Mouse (Mus musculus) forebrain, embryonic 14.5 days (tissue): ENCODE measurements around the gene Hacd4. TPM values are rescaled to one million over a fixed set of nuclear protein-coding genes. Genes with fewer than 3 reads are reported as not detected.

ENCODE experiments used
- ATAC-seq: fragments of 200-750 bp; cut with Nextera tagmentation; 2 replicates; pipeline ENCODE4 v1.8.0; 2017; ENCODE audit warnings: mild to moderate bottlenecking, moderate library complexity
- DNase-seq: peaks from one replicate; pipeline ENCODE4 v3.0.0-alpha.2; 2015; ENCODE audit warnings: low spot score
- H3K27ac ChIP-seq: fragments of 300-500 bp; sonication (generic); 2 replicates; pipeline ENCODE4 v1.5.1; 2014; ENCODE audit warnings: low read depth, mild to moderate bottlenecking, control low read depth, low read length, moderate library complexity
- H3K27me3 ChIP-seq: fragments of 300-500 bp; sonication (generic); replicated peaks from 2 replicates; pipeline ENCODE4 v1.6.1; 2014; ENCODE audit warnings: low read length, control low read depth, mixed read lengths; ENCODE audit not compliant: control insufficient read depth, insufficient read depth
- H3K36me3 ChIP-seq: fragments of 300-500 bp; sonication (generic); 2 replicates; pipeline ENCODE4 v1.6.1; 2014; ENCODE audit warnings: low read length, control low read depth; ENCODE audit not compliant: control insufficient read depth, insufficient read depth
- H3K4me1 ChIP-seq: fragments of 300-500 bp; sonication (generic); 2 replicates; pipeline ENCODE4 v1.6.1; 2014; ENCODE audit warnings: antibody characterized with exemption, low read length, control low read depth; ENCODE audit not compliant: control insufficient read depth, insufficient read depth
- H3K4me2 ChIP-seq: fragments of 300-500 bp; sonication (generic); 2 replicates; pipeline ENCODE4 v1.6.1; 2014; ENCODE audit warnings: mild to moderate bottlenecking, control low read depth, low read length
- H3K4me3 ChIP-seq: fragments of 300-500 bp; sonication (generic); 2 replicates; pipeline ENCODE4 v1.5.1; 2014; ENCODE audit warnings: low read depth, low read length, control low read depth
- H3K9ac ChIP-seq: fragments of 300-500 bp; sonication (generic); 2 replicates; pipeline ENCODE4 v1.6.1; 2014; ENCODE audit warnings: mild to moderate bottlenecking, low read length, control low read depth, moderate library complexity
- H3K9me3 ChIP-seq: fragments of 300-500 bp; sonication (generic); replicated peaks from 2 replicates; pipeline ENCODE4 v1.6.1; 2016; ENCODE audit warnings: low read length, control low read depth, mixed read lengths; ENCODE audit not compliant: control insufficient read depth
- WGBS: fragments of 180-500 bp; shearing (Covaris S2); extraction: QIAGEN DNeasy Blood & Tissue Kit; methylation state at CpG from one replicate; pipeline ENCODE4 v1.1.7; 2014; 5-methylcytosine and 5-hydroxymethylcytosine counted together
- polyA plus RNA-seq: library from polyadenylated mRNA; unstranded; fragments of >200 nt; fragmentation: Nextera tagmentation; extraction: Ambion mirVana; gene quantifications from 2 replicates; pipeline ENCODE4 v1.2.1, GENCODE M21; 2014

Hacd4 gene
- polyA plus RNA-seq, 1 experiment from 2014 or later = 3.6 TPM

DNA sequence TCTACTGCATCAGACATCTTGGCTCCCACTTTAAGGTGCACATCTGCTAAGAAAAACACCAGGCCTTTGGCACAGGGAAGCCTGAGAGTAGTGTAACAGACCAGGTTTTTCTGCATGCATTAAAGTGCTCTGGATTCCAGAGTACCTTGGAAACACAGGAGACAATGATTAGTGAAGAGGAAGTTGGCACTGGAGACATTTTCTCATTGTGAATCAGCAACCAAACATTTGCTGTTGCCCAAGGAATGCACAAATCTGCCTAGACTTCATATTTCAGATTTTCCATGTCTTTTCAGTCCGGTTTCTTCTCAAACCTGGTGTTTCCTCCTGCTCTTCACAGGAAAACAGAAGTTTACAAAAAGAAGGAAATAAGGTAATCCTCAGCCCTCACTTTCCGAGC, 26.4 kb downstream of the Hacd4 start:
- Histone ChIP-seq H3K9me3 (no peaks in the 10 kb centered on the region), H3K4me2 (no peak overlapping the region), H3K36me3 (0 out of 2 replicates have a peak, but pooled peaks cover 3% of the 10 kb centered on the region), H3K4me3 (no peak overlapping the region), H3K27ac (no peak overlapping the region), H3K4me1 (peaks cover 3% of the 10 kb centered on the region), H3K27me3 (no peaks in the 10 kb centered on the region), H3K9ac (no peak overlapping the region)
- DNase-seq (no peak), ATAC-seq (no peak)
- WGBS = 92% methylated on average over 2 of the region's 2 CpGs

DNA sequence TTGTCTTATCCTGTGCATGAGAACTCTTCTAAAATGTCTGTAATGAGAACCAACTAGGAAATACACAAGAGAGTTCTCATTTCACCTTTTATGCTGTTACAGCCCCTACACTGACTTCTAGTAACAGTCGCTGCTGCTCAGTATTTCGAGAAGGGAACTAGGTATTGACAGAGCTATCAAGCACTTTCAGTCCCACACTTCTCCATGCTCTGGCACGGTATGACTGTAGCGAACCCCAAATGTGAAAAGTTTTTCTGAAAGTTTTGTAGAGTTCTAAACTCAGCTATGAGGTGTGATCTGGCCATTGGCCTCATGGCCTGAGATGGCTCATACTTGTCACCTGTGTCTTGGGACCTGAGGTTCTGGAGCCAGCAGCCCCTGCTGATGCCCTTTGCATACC, 29.4 kb downstream of the Hacd4 start:
- ATAC-seq (no peak), DNase-seq (no peak)
- Histone ChIP-seq H3K4me3 (no peak overlapping the region), H3K27me3 (no peaks in the 10 kb centered on the region), H3K9ac (no peak overlapping the region), H3K4me1 (peaks cover 5% of the 10 kb centered on the region; the same call in 1 of the 2 replicates), H3K9me3 (no peaks in the 10 kb centered on the region), H3K36me3 (0 out of 2 replicates have a peak, but pooled peaks cover 3% of the 10 kb centered on the region), H3K4me2 (no peak overlapping the region), H3K27ac (no peak overlapping the region)
- 97% methylated on average over 4 of the region's 4 CpGs for WGBS

DNA sequence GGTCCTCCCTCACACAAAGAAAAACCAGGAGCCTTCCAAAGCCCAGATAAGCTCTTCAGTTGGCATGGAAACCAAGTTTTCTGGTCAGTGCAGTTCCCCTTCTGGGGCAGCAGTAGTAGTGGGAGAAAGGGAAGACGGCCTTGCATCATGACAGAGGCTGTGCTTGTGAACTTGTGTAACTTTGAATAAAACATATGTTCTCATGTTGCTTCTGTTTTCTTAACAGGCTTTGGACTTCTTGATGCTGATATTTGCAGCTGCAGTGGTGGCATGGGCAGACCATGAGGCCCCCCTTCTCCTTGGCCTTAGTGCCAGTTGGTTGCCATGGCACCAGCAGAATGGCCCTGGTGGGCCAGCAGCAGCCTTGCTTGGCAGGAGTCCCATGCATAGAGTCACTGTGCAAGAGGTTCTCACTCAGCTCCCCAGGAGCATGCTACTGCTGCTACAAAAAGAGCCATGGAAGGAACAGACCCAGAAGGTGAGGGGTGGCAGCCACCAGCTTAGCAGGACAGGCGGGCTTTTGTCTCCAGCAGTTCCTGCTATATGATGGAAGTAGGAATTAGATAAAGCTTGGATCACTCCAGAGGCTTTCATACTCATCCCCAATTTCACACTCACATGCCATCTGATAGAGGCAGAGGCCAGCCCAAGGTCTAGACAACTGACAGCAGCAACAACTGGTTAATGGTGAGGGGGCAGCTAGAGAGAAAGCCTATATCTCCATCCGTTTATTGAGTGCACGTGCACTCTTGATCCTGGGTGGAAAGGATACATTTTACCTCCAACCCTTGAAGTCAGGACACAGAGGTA, 31.6 kb downstream of the Hacd4 start:
- Histone ChIP-seq H3K36me3 (peaks cover 6% of the 10 kb centered on the region; the same call in 1 of the 2 replicates), H3K9me3 (no peaks in the 10 kb centered on the region), H3K4me2 (no peak overlapping the region), H3K27ac (no peak overlapping the region), H3K4me3 (no peak overlapping the region), H3K27me3 (no peaks in the 10 kb centered on the region), H3K9ac (no peak overlapping the region), H3K4me1 (peaks cover 5% of the 10 kb centered on the region; the same call in 1 of the 2 replicates)
- ATAC-seq (peak; percentile 97), DNase-seq (peak; percentile 88)
- 61% methylated on average over 4 of the region's 4 CpGs for WGBS

- no peak for ATAC-seq
- H3K36me3 ChIP-seq = peaks cover 4% of the 10 kb centered on the region; the same call in 1 of the 2 replicates
These were observed 35.8 kb downstream of the Hacd4 start for GRCm38 (mm10) chr4:88402884-88403283.

DNA sequence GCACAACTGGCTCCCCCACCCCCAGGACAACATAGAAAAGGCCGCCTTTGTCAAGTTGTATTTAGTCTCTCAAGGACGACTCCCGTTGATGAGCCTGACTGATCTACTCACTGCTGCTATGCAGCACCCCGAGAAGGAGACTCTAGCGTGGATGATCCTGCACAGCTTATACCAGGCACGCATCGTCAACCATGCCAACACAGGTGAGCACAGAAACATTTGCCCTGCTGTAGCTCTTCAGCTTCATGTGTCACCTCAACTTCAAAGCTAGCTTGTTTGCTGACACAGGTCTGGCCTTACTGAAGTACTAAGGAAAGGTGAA, 37.8 kb downstream of the Hacd4 start:
- ATAC-seq (no peak), DNase-seq (no peak)
- peaks cover 4% of the 10 kb centered on the region; the same call in 1 of the 2 replicates for H3K36me3 ChIP-seq
- no peak overlapping the region for H3K27ac ChIP-seq
- no peaks in the 10 kb centered on the region for H3K27me3 ChIP-seq
- H3K9ac ChIP-seq = no peak overlapping the region
- 93% methylated on average over 7 of the region's 7 CpGs for WGBS
- H3K4me3 ChIP-seq = no peak overlapping the region
- no peak overlapping the region for H3K4me2 ChIP-seq
- no peaks in the 10 kb centered on the region for H3K4me1 ChIP-seq
- H3K9me3 ChIP-seq = no peaks in the 10 kb centered on the region

More at GRCm38 (mm10) chr4:88402884-88403283, 35.8 kb downstream of the Hacd4 start:
- 92% methylated on average over 6 of the region's 6 CpGs for WGBS
- Histone ChIP-seq H3K4me3 (no peak overlapping the region), H3K27ac (no peak overlapping the region), H3K9ac (no peak overlapping the region), H3K4me1 (peaks cover 5% of the 10 kb centered on the region; the same call in 1 of the 2 replicates), H3K9me3 (no peaks in the 10 kb centered on the region), H3K4me2 (no peak overlapping the region), H3K27me3 (no peaks in the 10 kb centered on the region)
- DNase-seq = no peak

GRCm38 (mm10) chr4:88400302-88400991, 38.3 kb downstream of the Hacd4 start:
- H3K4me1 ChIP-seq = no peaks in the 10 kb centered on the region
- no peak for ATAC-seq
- no peaks in the 10 kb centered on the region for H3K27me3 ChIP-seq
- no peak overlapping the region for H3K4me2 ChIP-seq
- H3K4me3 ChIP-seq = no peak overlapping the region
- H3K27ac ChIP-seq = no peak overlapping the region
- whole genome bisulfite sequencing = 77% methylated on average over 9 of the region's 9 CpGs
- no peaks in the 10 kb centered on the region for H3K9me3 ChIP-seq
- H3K36me3 ChIP-seq = peaks cover 4% of the 10 kb centered on the region; the same call in 1 of the 2 replicates
- no peak overlapping the region for H3K9ac ChIP-seq
- DNase-seq = no peak

GRCm38 (mm10) chr4:88396995-88397521, 41.7 kb downstream of the Hacd4 start:
- no peak for ATAC-seq

DNA sequence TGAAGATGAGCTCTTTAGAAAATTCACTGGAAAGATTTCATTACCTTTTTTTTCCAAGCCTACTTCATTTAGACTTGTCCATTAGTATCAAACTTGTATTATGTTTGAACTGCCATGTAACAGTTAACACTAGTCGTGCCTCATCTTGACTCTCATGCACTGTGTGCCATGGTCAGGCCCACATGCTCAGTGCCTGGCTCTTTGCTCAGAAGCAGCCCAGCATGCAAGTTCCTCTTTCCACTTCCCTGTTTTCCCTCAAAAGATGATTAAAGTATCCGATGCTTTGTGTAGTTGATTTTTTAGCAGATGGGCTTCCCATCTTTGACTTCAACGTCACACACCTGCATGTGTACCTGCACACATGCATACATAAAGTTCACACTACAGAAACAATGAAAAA, 43.0 kb downstream of the Hacd4 start:
- H3K4me2 ChIP-seq = no peak overlapping the region
- H3K4me1 ChIP-seq = no peaks in the 10 kb centered on the region
- no peaks in the 10 kb centered on the region for H3K36me3 ChIP-seq
- ATAC-seq = no peak
- no peak for DNase-seq
- no peak overlapping the region for H3K27ac ChIP-seq
- no peaks in the 10 kb centered on the region for H3K27me3 ChIP-seq
- H3K4me3 ChIP-seq = no peak overlapping the region
- H3K9ac ChIP-seq = no peak overlapping the region
- 92% methylated on average over 3 of the region's 3 CpGs for WGBS
- H3K9me3 ChIP-seq = no peaks in the 10 kb centered on the region

More at GRCm38 (mm10) chr4:88396995-88397521, 41.7 kb downstream of the Hacd4 start:
- Histone ChIP-seq H3K36me3 (no peaks in the 10 kb centered on the region), H3K27me3 (no peaks in the 10 kb centered on the region), H3K4me3 (no peak overlapping the region), H3K9ac (no peak overlapping the region), H3K4me1 (no peaks in the 10 kb centered on the region), H3K4me2 (no peak overlapping the region), H3K27ac (no peak overlapping the region), H3K9me3 (no peaks in the 10 kb centered on the region)
- no peak for DNase-seq
- 72% methylated on average over 6 of the region's 6 CpGs for WGBS
